Mouse (Mus musculus) mature B cell (primary cell): ENCODE measurements around the gene Olfr1223.
"Not testable (repeated sequence)": the region's sequence is repeated elsewhere in the genome, so short reads cannot be mapped to it uniquely, and the experiment has no call there.

Experiments
- in situ Hi-C: fragments of 300-500 bp; cut with MboI; formaldehyde crosslinking; loops from 2 replicates; pipeline ENCODE4 v1.14.3; 2019

Gene Olfr1223

DNA sequence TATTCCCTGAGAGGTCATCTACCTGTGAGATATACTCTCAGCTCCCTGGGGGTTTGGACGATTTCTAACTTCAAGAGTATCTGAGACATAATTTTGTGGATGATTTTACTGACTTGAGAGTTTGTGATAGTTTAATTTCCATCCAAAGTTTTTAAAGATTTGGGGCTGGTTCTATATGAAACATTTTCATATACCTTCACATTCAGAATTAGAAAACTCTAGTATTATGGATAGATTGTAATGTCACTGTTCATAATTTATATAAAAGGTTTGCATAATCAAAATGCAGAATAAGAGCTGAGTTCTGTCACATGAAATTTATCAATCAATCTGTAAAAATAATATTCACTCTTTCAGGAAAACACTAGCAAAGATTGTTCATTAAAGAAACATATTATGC is at the start of gene Olfr1223:
TSS of gene Olfr1223 (minus strand) at position 101 of the 400 bp plus-strand sequence.
- in situ Hi-C loops = no loop called here

DNA sequence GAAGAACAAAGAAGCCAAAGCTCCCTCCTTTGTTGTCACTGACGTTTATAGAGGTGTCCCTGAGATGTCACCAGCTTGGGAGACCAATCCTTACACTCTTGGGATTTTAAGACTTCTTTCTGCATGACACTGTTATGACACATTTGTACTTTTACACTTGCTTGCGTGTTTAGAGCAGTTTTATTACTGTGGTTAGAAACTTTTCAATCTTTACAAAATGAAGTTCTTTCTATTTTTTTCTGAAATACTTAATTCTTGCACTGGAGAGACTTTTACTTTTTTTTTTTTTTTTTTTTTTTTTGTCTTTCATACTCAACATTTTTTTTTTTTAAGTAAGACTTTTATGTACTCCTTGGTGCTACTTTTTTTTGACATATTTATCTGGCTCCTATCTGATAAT is 48.6 kb upstream of the Olfr1223 start, which contains the start of gene Olfr1226:
TSS of gene Olfr1226 (minus strand) at position 101 of the 400 bp plus-strand sequence.
- in situ Hi-C loops = no loop called here

DNA sequence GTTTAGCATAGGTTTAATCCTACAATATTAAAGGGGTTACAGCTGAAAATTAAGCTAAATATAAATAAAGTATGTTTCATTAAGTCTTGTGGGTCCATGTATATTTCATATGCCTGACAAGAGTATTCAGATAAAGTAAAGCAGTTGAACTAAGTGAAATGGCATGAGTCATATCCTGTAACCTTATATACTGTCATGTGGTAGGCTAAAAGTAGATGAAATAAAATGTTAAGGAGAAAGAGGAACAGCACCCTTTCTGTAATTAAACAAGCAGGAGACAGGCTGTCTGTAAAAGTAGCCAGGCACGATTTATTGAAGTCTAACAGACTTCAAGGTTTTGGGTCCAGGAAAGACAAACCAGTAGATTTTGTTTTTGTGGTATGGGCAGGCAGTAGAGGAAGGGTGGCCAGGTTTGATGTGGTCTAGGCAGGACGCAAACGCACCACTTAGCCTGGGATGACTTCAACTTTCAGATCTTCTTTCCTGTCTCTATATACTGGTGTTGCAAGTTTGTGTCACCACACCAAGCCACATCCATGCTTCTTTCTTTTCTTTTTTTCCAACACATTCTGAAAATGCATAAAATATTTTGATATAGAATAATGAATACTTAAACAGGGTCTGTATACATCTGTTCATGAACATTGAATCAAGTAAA is 45.1 kb upstream of the Olfr1223 start:
- in situ Hi-C loops = no loop called here

DNA sequence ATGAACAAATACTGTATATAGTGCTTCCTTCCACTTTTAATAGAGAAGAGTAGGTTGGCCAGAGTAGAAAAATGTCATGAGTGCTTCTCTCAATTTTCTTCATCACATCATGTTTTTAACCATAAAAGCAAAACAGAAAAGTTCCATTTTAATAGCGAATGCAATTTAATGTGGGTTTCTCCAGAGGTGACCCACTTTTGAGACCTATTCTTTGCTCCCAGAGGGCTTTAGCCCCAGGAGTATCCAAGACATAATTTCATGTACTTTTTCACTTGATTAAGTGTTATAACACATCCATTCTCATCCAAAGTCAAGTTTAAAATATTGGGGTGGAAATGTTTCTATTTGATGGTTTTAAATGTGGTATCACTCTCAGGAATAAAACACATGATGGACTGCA is 23.2 kb upstream of the Olfr1223 start, which contains the start of gene Olfr1225:
TSS of gene Olfr1225 (minus strand) at position 101 of the 400 bp plus-strand sequence.
- in situ Hi-C loops = no loop called here

DNA sequence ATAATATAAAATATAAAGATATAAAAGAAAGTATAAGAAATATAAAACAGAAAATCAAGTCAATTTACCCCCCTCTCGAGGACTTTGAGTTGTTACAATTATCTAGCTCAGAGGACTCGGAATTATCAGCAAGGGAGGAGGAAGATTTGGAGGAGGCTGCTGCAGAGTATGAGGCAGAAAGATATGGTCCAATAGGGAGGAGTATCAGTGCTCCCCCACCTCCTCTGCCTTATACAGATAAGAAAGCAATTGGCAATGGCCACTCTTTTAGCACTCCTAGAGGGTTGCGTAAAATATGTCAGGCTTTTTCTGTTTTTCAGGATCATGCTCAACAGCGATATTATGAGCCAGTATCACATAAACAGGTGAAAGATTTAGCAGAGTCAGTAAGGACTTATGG is 13.4 kb upstream of the Olfr1223 start:
- in situ Hi-C loops = not testable (repeated sequence)

DNA sequence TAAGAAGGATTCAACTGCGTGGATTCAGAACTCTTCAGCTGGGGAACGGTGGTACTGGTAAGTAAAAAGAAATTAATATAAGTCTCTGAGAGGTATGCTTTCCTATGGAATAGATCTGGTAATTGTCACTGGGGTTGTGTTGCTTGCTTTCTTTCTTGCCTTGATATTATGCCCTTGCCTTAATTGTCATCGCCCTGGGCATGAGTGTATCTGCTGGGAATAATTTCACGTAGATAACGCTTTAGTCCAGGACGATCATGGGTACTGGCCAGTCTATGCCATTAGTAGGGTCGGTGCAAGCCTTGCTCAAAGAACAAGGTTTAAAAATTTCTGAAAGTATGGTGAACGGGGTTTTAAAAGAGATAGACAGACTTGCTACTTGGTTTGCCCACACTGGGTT is 12.6 kb upstream of the Olfr1223 start, which contains the start of gene Olfr1224-ps1:
TSS of gene Olfr1224-ps1 (minus strand) at position 101 of the 400 bp plus-strand sequence.
- in situ Hi-C loops = not testable (repeated sequence)

DNA sequence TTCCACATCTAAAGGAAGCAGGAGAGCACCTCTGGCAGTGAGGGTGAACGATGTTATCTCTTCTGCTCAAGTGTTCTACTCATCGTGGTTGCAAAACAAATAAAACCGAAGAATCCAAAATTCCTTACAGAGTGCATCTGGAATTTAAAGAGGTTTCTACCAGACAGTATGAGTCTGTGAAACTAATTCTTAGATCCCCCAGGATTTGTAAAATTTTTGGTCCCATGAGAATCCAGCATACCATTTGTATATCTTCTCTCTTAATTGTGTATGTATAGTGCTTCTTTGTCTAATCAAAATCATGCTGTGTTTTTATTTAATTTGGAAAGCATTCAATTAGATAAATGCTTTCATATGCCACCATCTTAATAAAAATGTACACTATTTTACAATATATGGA is 18.4 kb downstream of the Olfr1223 start, which contains the start of gene Olfr1222:
TSS of gene Olfr1222 (minus strand) at position 101 of the 400 bp plus-strand sequence.
- in situ Hi-C loops = no loop called here

DNA sequence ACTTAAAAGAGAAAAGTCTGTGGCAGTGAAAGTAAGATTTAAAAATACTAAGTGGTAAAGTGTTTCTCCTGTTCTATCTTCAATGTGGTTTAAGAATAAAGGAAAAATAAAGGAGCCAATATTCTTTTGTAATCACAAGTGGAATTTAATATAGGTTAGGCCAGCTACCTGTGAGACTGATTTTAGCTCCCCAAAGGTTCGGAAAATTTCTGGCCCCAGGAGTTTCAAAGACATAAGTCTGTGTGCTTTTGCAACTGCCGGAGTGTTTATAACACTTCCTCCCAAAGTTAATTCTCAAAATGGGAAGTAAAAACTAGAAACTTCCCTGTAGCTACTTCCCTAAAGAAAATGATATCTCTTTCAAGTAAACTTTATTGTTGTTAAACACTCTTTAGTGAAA is 34.2 kb downstream of the Olfr1223 start, which contains the start of gene Olfr1221:
TSS of gene Olfr1221 (minus strand) at position 101 of the 400 bp plus-strand sequence.
- in situ Hi-C loops = no loop called here

DNA sequence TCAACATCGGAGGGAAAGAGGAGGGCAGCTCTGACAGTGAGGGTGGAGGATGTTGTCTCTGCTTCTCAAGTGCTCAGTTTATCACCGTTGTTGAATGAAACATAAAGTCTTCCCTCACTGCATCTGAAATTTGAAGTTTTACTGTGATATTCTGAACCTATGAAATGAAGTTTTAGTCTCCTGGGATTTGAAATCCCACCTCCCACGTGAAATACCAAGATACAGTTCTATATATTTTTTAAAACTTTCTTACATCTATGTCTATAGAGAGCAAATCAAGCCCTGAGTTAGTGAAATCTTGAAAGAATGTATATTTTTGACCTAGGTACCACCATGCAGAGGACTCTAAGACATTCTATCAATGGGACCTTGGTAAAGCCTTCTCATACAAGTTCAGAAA is 44.6 kb downstream of the Olfr1223 start, which contains the start of gene Olfr1220:
TSS of gene Olfr1220 (minus strand) at position 101 of the 400 bp plus-strand sequence.
- in situ Hi-C loops = no loop called here

DNA sequence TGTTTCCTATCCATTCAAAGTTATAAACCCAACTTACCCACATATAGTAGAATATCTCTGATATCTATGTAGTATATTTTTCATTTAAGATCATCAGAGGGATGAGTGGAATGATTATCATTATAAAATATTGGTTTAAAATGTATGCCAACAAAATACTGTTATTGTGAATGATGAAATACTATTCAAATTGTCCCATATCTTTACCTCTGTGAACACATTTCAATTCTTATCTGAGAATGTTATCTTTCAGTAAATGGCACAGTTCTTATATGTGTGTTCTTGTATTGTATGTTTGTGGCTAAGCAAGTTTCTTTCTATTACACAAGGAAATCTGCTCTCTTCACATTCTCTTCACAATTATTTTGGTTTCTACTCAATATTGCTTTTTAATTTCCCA is 45.7 kb downstream of the Olfr1223 start:
- in situ Hi-C loops = no loop called here

DNA sequence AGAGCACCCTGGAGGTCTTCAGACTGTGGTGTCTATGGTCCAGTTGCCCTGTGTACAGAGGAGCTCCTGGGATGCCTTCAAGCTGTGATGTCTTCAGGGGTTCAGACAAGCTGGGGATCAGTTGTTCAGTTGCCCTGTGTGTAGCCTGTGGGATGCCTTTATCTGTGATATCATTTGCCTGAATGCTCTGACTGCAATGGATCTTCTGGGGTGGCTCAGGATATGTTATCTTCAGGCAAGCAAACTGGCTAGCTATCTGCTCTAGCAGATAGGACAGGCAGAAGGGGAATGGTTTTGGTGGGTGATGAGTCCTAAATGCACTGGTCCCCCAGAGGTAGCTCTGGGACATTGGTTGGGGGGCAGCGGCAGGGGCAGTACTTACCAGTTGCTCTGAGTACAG is 57.5 kb downstream of the Olfr1223 start:
- in situ Hi-C loops = no loop called here
